Mouse (Mus musculus) myocyte (in vitro differentiated cells): ENCODE results near the gene Shf. TPM values are rescaled to one million over a fixed set of nuclear protein-coding genes. Genes with fewer than 3 reads are reported as not detected.

Experiments used
- H3K27me3 ChIP-seq: one replicate; pipeline ENCODE4 v1.6.1; 2011; ENCODE audit not compliant: control insufficient read depth, insufficient read depth, insufficient read length
- H3K36me3 ChIP-seq: one replicate; pipeline ENCODE4 v1.6.1; 2011; ENCODE audit not compliant: control insufficient read depth, insufficient read depth
- H3K4me2 ChIP-seq: one replicate; pipeline ENCODE4 v1.6.1; 2011; ENCODE audit warnings: low read depth, control low read depth
- H3K4me3 ChIP-seq: one replicate; pipeline ENCODE4 v1.5.1; 2011; ENCODE audit warnings: mild to moderate bottlenecking, control low read depth, moderate library complexity
- H3K79me2 ChIP-seq: one replicate; pipeline ENCODE4 v1.6.1; 2011; ENCODE audit not compliant: control insufficient read depth, insufficient read depth
- H3ac ChIP-seq: one replicate; pipeline ENCODE4 v1.6.1; 2011; ENCODE audit not compliant: control insufficient read depth, insufficient read length
- CEBPB ChIP-seq: IDR thresholded peaks from 2 replicates; pipeline ENCODE4 v1.6.1; 2011; ENCODE audit warnings: mild to moderate bottlenecking, moderate library complexity; ENCODE audit not compliant: poor library complexity, insufficient read depth, severe bottlenecking
- E2F4 ChIP-seq: IDR thresholded peaks from one replicate; pipeline ENCODE4 v1.6.1; 2011; ENCODE audit warnings: mild to moderate bottlenecking, control low read depth, moderate library complexity; ENCODE audit not compliant: insufficient read depth
- MAX ChIP-seq: IDR thresholded peaks from one replicate; pipeline ENCODE4 v1.6.1; 2011; ENCODE audit warnings: low read depth, mild to moderate bottlenecking, control low read depth
- MYOD1 ChIP-seq, 3 experiments: IDR thresholded peaks; one replicate each; pipeline ENCODE4 v1.6.1; 2011; ENCODE audit warnings: control low read depth in 2 of 3, low read depth in 2 of 3, mild to moderate bottlenecking in 2 of 3, moderate library complexity in 1 of 3; ENCODE audit not compliant: insufficient read length in 2 of 3, control insufficient read depth in 1 of 3
- MYOG ChIP-seq, 3 experiments: IDR thresholded peaks; one replicate each; pipeline ENCODE4 v1.6.1; 2011; ENCODE audit warnings: control low read depth in 2 of 3, low read depth in 2 of 3, mild to moderate bottlenecking in 2 of 3; ENCODE audit not compliant: insufficient read length in 2 of 3, control insufficient read depth in 1 of 3, insufficient read depth in 1 of 3
- POLR2A ChIP-seq: IDR thresholded peaks from one replicate; pipeline ENCODE4 v1.6.1; 2011; ENCODE audit warnings: low read depth, mild to moderate bottlenecking, control low read depth, moderate library complexity; ENCODE audit not compliant: insufficient read length
- POLR2AphosphoS2 ChIP-seq: IDR thresholded peaks from one replicate; pipeline ENCODE4 v1.6.1; 2011; ENCODE audit warnings: low read depth, control low read depth; ENCODE audit not compliant: insufficient read length
- REST ChIP-seq: IDR thresholded peaks from one replicate; pipeline ENCODE4 v1.6.1; 2011; ENCODE audit warnings: mild to moderate bottlenecking, control low read depth, moderate library complexity; ENCODE audit not compliant: insufficient read depth, insufficient read length
- SRF ChIP-seq: IDR thresholded peaks from one replicate; pipeline ENCODE4 v1.6.1; 2011; ENCODE audit warnings: low read depth; ENCODE audit not compliant: control insufficient read depth, insufficient read length
- TCF12 ChIP-seq: IDR thresholded peaks from one replicate; pipeline ENCODE4 v1.6.1; 2011; ENCODE audit warnings: mild to moderate bottlenecking, control low read depth; ENCODE audit not compliant: poor library complexity, insufficient read depth, severe bottlenecking
- TCF3 ChIP-seq: IDR thresholded peaks from one replicate; pipeline ENCODE4 v1.6.1; 2011; ENCODE audit warnings: low read depth, control low read depth; ENCODE audit not compliant: insufficient read length
- USF1 ChIP-seq: IDR thresholded peaks from one replicate; pipeline ENCODE4 v1.6.1; 2011; ENCODE audit warnings: low read depth, mild to moderate bottlenecking, control low read depth, moderate library complexity
- polyA plus RNA-seq: library from polyadenylated mRNA; unstranded; fragments of >200 nt; fragmentation: generic; extraction: Trizol; gene quantifications from one replicate; pipeline ENCODE4 v1.2.1, GENCODE M21; 2012; ENCODE audit warnings: missing spikeins

Shf gene
- polyA plus RNA-seq, 1 experiment: 48.5 TPM

- no peaks in the 10 kb centered on the region for H3K36me3 ChIP-seq
- no peaks in the 10 kb centered on the region for H3K27me3 ChIP-seq
- H3K4me3 ChIP-seq: peak overlapping the region; percentile 60
- no peak for TF ChIP-seq TCF12
- no peak for TF ChIP-seq CEBPB
- no peak for TF ChIP-seq TCF3
- TF ChIP-seq USF1: no peak
- TF ChIP-seq SRF: no peak
- no peak for TF ChIP-seq REST
- no peak for TF ChIP-seq E2F4
- TF ChIP-seq MAX: no peak
- TF ChIP-seq POLR2A: no peak
- TF ChIP-seq MYOD1 (IDR thresholded peaks at IDR 0.05; ENCODE audit: control insufficient read depth in 1 of 3, insufficient read length in 2 of 3, low read depth in 2 of 3): no peak
- no peak for TF ChIP-seq MYOG (IDR thresholded peaks at IDR 0.05; ENCODE audit: control insufficient read depth in 1 of 3, insufficient read depth in 1 of 3, insufficient read length in 2 of 3, low read depth in 2 of 3)
- TF ChIP-seq POLR2AphosphoS2: no peak
- peak overlapping the region; percentile 95 for H3K4me2 ChIP-seq
- no peak overlapping the region for H3ac ChIP-seq
- no peaks in the 10 kb centered on the region for H3K79me2 ChIP-seq
Observed at GRCm38 (mm10) chr2:122374666-122375331, 5.8 kb upstream of the Shf start.

GRCm38 (mm10) chr2:122374012-122374411 is 5.0 kb upstream of the Shf start:
- H3ac ChIP-seq: no peak overlapping the region
- H3K79me2 ChIP-seq: no peaks in the 10 kb centered on the region
- peak overlapping the region; percentile 60 for H3K4me3 ChIP-seq
- no peak overlapping the region for H3K4me2 ChIP-seq
- no peak for TF ChIP-seq MYOG (IDR thresholded peaks at IDR 0.05; ENCODE audit: control insufficient read depth in 1 of 3, insufficient read depth in 1 of 3, insufficient read length in 2 of 3, low read depth in 2 of 3)
- TF ChIP-seq USF1: no peak
- TF ChIP-seq REST: no peak
- TF ChIP-seq POLR2A: no peak
- TF ChIP-seq E2F4: no peak
- no peak for TF ChIP-seq SRF
- TF ChIP-seq TCF12: no peak
- TF ChIP-seq POLR2AphosphoS2: no peak
- no peaks in the 10 kb centered on the region for H3K27me3 ChIP-seq
- H3K36me3 ChIP-seq: no peaks in the 10 kb centered on the region

GRCm38 (mm10) chr2:122372541-122372940 is 3.6 kb upstream of the Shf start:
- H3K36me3 ChIP-seq: no peaks in the 10 kb centered on the region
- no peaks in the 10 kb centered on the region for H3K27me3 ChIP-seq
- no peak overlapping the region for H3ac ChIP-seq
- no peak for TF ChIP-seq E2F4
- no peak for TF ChIP-seq TCF3
- TF ChIP-seq TCF12: no peak
- TF ChIP-seq USF1: no peak
- no peak for TF ChIP-seq REST
- no peak for TF ChIP-seq POLR2A
- TF ChIP-seq MYOG (IDR thresholded peaks at IDR 0.05; ENCODE audit: control insufficient read depth in 1 of 3, insufficient read depth in 1 of 3, insufficient read length in 2 of 3, low read depth in 2 of 3): no peak
- no peak for TF ChIP-seq MAX
- no peak for TF ChIP-seq SRF
- no peak for TF ChIP-seq POLR2AphosphoS2
- no peak for TF ChIP-seq MYOD1 (IDR thresholded peaks at IDR 0.05; ENCODE audit: control insufficient read depth in 1 of 3, insufficient read length in 2 of 3, low read depth in 2 of 3)
- TF ChIP-seq CEBPB: no peak
- no peak overlapping the region for H3K4me3 ChIP-seq
- no peak overlapping the region for H3K4me2 ChIP-seq
- peaks cover 10% of the 10 kb centered on the region for H3K79me2 ChIP-seq

- peaks cover 14% of the 10 kb centered on the region for H3K79me2 ChIP-seq
- no peak for TF ChIP-seq TCF3
- TF ChIP-seq POLR2AphosphoS2: no peak
- no peak for TF ChIP-seq POLR2A
- no peak for TF ChIP-seq CEBPB
- TF ChIP-seq MYOG (IDR thresholded peaks at IDR 0.05; ENCODE audit: control insufficient read depth in 1 of 3, insufficient read depth in 1 of 3, insufficient read length in 2 of 3, low read depth in 2 of 3): peak in 2 of 3 experiments; percentile 7 to 53
- no peak for TF ChIP-seq MAX
- TF ChIP-seq TCF12: no peak
- TF ChIP-seq SRF: no peak
- TF ChIP-seq REST: no peak
- TF ChIP-seq USF1: no peak
- peak in 2 of 3 experiments; percentile 56 to 72 for TF ChIP-seq MYOD1 (IDR thresholded peaks at IDR 0.05; ENCODE audit: control insufficient read depth in 1 of 3, insufficient read length in 2 of 3, low read depth in 2 of 3)
- no peak overlapping the region for H3K4me3 ChIP-seq
- no peak overlapping the region for H3ac ChIP-seq
- no peaks in the 10 kb centered on the region for H3K27me3 ChIP-seq
- no peaks in the 10 kb centered on the region for H3K36me3 ChIP-seq
- no peak overlapping the region for H3K4me2 ChIP-seq
Observed at GRCm38 (mm10) chr2:122372067-122372466, 3.1 kb upstream of the Shf start.
